Mouse (Mus musculus) megakaryocyte, embryonic 14.5 days (primary cell): ENCODE data around the gene Rhoc.

Source experiments
- FLI1 ChIP-seq: IDR thresholded peaks from 2 replicates; pipeline ENCODE4 v1.6.1; 2012; ENCODE audit warnings: low read length, inconsistent platforms, mixed read lengths
- GATA1 ChIP-seq: IDR thresholded peaks from 3 replicates; pipeline ENCODE4 v1.6.1; 2012; ENCODE audit warnings: mixed read lengths, low read length, inconsistent platforms, borderline replicate concordance

DNA sequence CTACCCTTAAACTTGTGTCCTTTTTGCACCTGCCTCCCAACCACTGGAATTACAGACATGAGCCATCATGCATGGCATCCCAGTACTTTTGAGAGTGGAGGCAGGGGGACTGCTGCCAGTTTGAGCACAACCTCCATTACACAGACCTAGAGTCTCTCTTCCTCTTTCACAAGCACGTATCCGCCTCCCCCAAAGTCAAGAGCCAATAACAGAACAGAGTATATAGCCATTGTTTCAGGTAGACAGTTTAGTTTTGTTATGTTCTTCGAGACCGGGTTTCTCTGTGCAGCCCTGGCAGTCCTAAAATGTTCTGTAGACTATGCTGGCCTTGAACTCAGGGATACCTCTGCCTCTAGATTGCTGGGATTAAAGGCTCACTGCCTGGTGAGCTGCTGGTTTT is 24.1 kb downstream of the Rhoc start:
- TF ChIP-seq GATA1 (no peak), FLI1 (no peak)
